8 mouse cellular contexts compared by ENCODE assay signal in the genomic region with DNA sequence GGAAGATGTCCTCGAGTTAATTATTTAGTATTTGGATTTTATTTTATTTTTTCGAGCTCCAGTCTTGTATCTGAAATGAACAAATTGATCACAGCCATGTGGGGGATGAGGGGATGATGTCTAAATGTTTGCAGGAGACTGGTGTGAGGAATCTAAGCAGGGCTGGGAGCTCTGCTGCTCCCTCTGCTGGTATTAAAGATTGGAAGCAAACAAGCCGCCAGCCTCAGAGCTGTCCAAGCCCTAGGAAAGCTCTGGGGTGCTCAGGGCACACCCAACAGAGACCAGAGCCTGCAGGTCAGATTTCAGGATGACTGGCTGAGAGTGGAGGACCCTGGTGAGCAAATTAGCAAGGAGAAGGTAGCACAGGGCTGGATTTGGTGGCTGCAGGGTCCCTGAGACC.
A peak's percentile ranks its signal among the peaks of the same experiment; 100 is the strongest.
DNase-seq lines count a peak whose midpoint lies in the region; ATAC-seq and TF ChIP-seq lines count a peak whose summit lies in the region.

No protein-coding gene starts in this region.

- H3K4me3 ChIP-seq in embryonic fibroblast, embryonic 13.5 days (ENCODE audit: insufficient read depth, low read length): no peak overlapping the region
- H3K4me3 ChIP-seq in hindbrain, embryonic 13.5 days: no peak overlapping the region
- H3K4me3 ChIP-seq in midbrain, postnatal 0 days (ENCODE audit: low read depth, low read length): no peak overlapping the region

- WGBS in hindbrain, embryonic 13.5 days: 8% methylated on average over 3 of the region's 3 CpGs
- WGBS in midbrain, postnatal 0 days: 9% methylated on average over 3 of the region's 3 CpGs

- H3K4me2 ChIP-seq in hindbrain, embryonic 13.5 days: no peak overlapping the region
- H3K4me2 ChIP-seq in midbrain, postnatal 0 days (ENCODE audit: low read depth, low read length, poor library complexity, severe bottlenecking): no peak overlapping the region

- no peak overlapping the region for H3K27ac ChIP-seq in embryonic fibroblast, embryonic 13.5 days (ENCODE audit: insufficient read depth, low read length)
- no peak overlapping the region for H3K27ac ChIP-seq in hindbrain, embryonic 13.5 days
- no peak overlapping the region for H3K27ac ChIP-seq in midbrain, postnatal 0 days (ENCODE audit: low read depth, low read length)

- no peaks in the 10 kb centered on the region for H3K36me3 ChIP-seq in hindbrain, embryonic 13.5 days
- no peaks in the 10 kb centered on the region for H3K36me3 ChIP-seq in midbrain, postnatal 0 days (ENCODE audit: insufficient read depth, low read length)

- H3K4me1 ChIP-seq in embryonic fibroblast, embryonic 13.5 days (ENCODE audit: control insufficient read depth, insufficient read depth, low read length): no peaks in the 10 kb centered on the region
- H3K4me1 ChIP-seq in hindbrain, embryonic 13.5 days (replicated peaks): peaks cover 5% of the 10 kb centered on the region; the same call in 1 of the 2 replicates
- no peaks in the 10 kb centered on the region for H3K4me1 ChIP-seq in midbrain, postnatal 0 days (ENCODE audit: insufficient read depth, low read length)

- TF ChIP-seq POLR2A in brain, embryonic 14.5 days (IDR thresholded peaks at IDR 0.05; ENCODE audit: borderline replicate concordance, extremely low read depth, insufficient read depth, insufficient read length, poor library complexity, severe bottlenecking): no peak
- TF ChIP-seq POLR2A in embryonic fibroblast, embryonic 13.5 days (IDR thresholded peaks at IDR 0.05; ENCODE audit: low read depth, low read length): no peak

- ATAC-seq in hindbrain, embryonic 13.5 days (ENCODE audit: low FRiP score): peak; percentile 71
- no peak for ATAC-seq in midbrain, postnatal 0 days (ENCODE audit: low FRiP score)

- H3K9me3 ChIP-seq in hindbrain, embryonic 13.5 days: no peaks in the 10 kb centered on the region
- no peaks in the 10 kb centered on the region for H3K9me3 ChIP-seq in midbrain, postnatal 0 days (ENCODE audit: low read length)

- peak; percentile 77 for TF ChIP-seq CTCF in brain, embryonic 14.5 days (IDR thresholded peaks at IDR 0.05; ENCODE audit: borderline replicate concordance, extremely low read depth, insufficient read depth, insufficient read length)
- peak; percentile 34; the same call in 1 of the 2 replicates for TF ChIP-seq CTCF in embryonic fibroblast, embryonic 13.5 days (IDR thresholded peaks at IDR 0.05; ENCODE audit: borderline replicate concordance, insufficient read depth, low read length)
- peak; percentile 86 for TF ChIP-seq CTCF in midbrain, postnatal 0 days (IDR thresholded peaks at IDR 0.05)

- peaks cover 12% of the 10 kb centered on the region for H3K27me3 ChIP-seq in hindbrain, embryonic 13.5 days
- no peaks in the 10 kb centered on the region for H3K27me3 ChIP-seq in midbrain, postnatal 0 days (ENCODE audit: insufficient read depth, low read length)

- intact Hi-C loops in left cerebral cortex, postnatal 14 days (cut with DNase I): loop anchor here (1.0 to 2.0 kb wide), 2 partner anchors 328 to 567 kb away; no protein-coding TSS in a partner anchor

- no peak overlapping the region for H3K9ac ChIP-seq in hindbrain, embryonic 13.5 days
- H3K9ac ChIP-seq in midbrain, postnatal 0 days (replicated peaks; ENCODE audit: low read length, poor library complexity, severe bottlenecking): no peak overlapping the region

- DNase-seq in urinary bladder, postnatal 36 days (ENCODE audit: low spot score in 2 of 2): peak; percentile 2 to 6
- DNase-seq in urinary bladder, postnatal 10 days (ENCODE audit: low spot score): no peak
- peak; percentile 79 for DNase-seq in brain, embryonic 14.5 days (ENCODE audit: low read depth)
- peak; percentile 33 to 70 for DNase-seq in left cerebral cortex, postnatal 14 days (ENCODE audit: low spot score in 2 of 2)
- DNase-seq in midbrain, postnatal 0 days (ENCODE audit: low spot score): peak; percentile 75
- peak; percentile 31 for DNase-seq in yolk sac, embryonic 10.5 days (ENCODE audit: low spot score)

Comparison
In these comparisons a context has a peak if more than half of its experiments do, and no peak if none do; other contexts are left out.
1. CTCF ChIP-seq: peak in every context shown above with its lines; median percentile 86 in midbrain, postnatal 0 days; 77 in brain, embryonic 14.5 days; 34 in embryonic fibroblast, embryonic 13.5 days.